Mouse (Mus musculus) kidney, postnatal 14 days (tissue): Measurements from ENCODE around the gene Ly6g5c.

Experiments
- DNase-seq: peaks from one replicate; pipeline ENCODE4 v3.0.0; 2022; ENCODE audit warnings: mixed read lengths

Ly6g5c gene

GRCm38 (mm10) chr17:35146139-35146538 is 38.1 kb downstream of the Ly6g5c start:
- no peak for DNase-seq

DNA sequence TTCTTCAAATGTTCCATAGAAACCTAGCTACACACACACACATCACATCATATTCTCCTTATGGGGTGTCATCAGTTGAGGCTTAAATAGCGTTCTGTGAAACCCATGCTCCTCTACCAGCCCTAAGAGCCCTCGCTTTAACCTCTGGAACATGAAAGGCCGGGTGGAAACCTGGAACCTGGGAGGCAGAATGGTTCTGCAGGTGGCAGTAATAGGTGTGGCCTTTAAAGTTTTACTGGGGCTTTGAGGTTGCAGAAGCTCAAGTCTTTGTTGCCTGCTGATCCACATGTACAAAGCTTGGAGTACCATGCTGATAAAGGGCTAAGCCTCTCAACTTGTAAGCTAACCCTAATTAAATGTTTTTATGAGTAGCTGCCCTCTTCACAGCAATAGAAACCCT is 39.3 kb downstream of the Ly6g5c start:
- no peak for DNase-seq

GRCm38 (mm10) chr17:35147922-35148639 is 40.0 kb downstream of the Ly6g5c start:
- DNase-seq, result no peak

DNA sequence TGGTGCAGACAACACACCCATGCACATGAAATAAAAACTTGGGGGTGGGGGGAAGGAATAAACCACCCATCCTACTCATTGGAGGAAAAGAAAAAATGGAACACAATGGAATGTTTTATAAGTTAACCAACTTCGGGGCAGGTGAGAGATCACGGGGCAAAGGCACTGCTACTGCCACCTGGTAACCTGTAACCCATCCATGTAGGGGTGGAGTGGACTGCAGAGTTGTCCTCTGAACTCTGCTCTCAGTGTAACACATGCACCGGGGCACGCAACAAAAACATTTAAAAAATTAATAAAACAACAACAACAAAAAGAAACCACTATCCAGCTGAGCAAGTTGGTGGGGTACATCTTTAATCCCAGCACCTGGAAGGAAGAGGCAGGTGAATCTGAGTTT is 44.0 kb downstream of the Ly6g5c start:
- no peak for DNase-seq

DNA sequence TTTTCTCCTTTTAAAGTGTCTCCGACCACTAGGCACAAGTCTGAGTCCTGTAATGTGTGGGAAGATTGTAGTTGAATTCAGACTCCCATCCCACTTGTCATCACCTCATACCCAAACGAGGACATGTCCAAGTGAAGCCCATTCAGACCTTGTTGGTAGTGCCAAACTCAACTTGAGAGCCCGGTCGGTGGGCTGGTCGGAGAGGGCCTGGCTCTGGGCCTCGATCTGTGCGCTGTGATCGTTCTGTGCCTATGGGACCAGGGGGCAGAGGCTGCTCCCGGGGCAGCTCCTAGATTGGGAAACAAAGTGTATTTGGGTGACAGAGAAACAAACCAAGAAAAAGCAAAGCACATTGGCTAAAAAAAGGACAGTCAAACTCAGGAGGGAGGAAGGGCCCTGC is 45.0 kb downstream of the Ly6g5c start:
- no peak for DNase-seq

- DNase-seq, result no peak
These were observed 45.9 kb downstream of the Ly6g5c start for GRCm38 (mm10) chr17:35153931-35154330.

DNA sequence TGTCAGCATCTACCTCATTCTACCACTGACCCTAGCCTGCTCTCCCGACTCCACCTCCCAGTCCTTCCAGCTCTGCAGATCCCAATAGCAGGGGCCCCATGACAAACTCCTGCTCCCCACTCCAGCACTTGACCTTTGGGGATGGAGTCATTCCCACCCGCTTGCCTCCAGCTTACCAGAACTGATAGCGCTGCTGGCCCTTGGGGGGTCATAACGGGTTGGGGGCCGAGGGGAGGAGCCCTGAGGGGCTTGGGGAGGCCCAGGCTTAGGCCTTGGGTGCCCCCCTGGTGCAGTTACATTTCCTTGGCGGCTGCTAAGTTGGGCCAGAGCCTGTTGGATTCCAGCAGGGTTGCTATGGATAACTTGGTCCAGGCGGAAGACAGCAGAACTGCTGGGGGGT is 46.5 kb downstream of the Ly6g5c start:
- no peak for DNase-seq

- no peak for DNase-seq
These were observed 47.4 kb downstream of the Ly6g5c start for GRCm38 (mm10) chr17:35155451-35155850.

GRCm38 (mm10) chr17:35156461-35157200 is 48.6 kb downstream of the Ly6g5c start:
- DNase-seq, result no peak

DNA sequence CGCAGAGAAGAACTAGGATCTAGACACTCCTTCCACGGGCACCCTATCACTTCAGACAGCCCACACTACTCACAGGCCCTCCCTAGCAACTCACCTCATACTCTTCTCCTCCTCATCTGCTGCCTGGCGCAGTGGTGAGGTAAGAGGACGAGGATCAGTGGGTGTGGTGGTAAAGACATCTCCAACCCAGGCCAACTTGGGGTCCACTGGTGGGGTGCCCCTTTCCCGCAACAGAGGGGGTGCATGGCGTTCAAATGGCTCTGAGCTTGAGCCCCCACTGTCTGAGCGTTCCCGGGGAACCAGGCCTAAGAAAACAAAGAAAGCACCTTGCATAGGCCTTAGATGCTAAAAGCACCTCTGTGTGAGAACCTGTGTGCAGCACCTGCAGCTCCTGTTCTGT is 49.2 kb downstream of the Ly6g5c start:
- no peak for DNase-seq

DNA sequence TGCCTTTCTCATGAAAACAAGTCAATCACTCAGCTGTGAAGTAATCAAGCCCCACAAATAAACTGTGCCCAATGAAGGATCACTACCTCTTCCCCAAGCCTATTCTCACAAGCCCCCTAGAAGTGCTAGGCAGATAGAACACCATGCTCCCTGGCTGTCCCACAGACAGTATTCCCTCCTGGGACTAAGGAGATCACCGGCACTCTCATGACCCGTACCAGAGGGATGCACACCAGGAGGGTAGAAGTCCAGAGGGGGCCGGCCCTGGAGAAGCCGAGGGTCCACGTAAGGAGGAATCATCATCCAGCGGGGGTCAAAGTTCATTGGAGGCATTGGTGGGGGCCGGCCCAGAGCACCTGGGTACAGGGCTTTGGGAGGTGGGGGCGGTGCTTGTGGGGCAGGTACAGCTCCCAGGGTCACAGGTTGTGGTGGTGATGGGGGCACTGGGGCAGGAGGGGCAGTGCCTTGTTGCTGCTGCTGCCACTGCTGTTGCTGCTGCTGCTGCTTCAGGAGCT is 49.6 kb downstream of the Ly6g5c start:
- DNase-seq, result no peak

DNA sequence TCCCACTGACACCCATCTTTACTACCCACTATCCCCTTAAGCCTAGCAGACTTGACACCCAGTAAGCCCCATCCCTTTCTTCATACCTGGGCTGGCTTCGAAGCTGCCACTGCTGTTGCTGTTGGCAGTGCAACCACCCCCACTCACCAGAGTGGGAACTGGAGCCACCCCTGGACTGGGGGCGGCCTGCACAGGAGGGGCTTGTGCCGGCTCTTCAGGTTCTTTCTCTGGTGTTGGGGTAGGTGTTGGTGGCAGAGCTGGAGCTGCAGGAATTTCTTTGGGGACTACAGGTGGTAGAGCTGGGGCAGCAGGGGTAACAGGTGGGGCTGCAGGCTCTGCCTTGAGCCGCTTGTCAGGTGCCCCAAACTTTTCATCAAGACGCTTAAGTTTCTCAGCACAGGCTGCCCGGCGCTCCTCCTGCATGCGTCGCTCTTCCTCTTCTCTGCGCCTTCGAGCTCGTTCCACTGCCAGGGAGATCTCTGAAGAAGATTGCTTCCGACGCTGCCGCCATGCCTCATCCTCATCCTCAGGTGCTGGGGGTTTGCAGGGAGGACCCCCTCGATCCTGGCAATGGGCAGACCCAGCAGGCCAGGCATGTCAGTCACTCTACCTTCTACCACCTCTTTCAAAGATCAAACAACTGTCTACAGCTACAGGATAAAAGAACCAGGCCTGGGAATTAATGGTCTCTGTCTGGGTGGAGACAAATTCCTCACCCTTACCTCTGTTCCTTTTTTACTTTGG is 50.9 kb downstream of the Ly6g5c start:
- DNase-seq, result no peak

DNA sequence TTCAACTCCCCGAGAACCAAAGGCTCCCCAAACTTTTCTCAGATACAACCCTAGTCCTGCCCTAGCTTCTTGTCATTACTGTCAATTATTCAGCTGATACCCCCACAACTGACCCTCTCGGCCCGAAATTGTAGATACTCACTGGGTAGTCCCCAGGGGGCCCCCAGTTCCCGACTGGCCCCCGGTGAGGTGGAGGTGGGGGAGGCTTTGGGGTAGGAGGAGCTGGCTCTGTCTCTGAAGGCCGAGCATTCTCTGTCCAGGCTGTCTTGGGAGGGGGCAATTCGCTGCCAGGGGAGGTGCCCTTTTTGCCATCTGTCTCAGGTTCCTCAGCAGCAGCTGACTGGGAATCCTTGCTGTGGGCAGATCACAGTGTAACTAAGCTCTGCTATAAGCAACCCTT is 51.6 kb downstream of the Ly6g5c start:
- DNase-seq, result no peak

DNA sequence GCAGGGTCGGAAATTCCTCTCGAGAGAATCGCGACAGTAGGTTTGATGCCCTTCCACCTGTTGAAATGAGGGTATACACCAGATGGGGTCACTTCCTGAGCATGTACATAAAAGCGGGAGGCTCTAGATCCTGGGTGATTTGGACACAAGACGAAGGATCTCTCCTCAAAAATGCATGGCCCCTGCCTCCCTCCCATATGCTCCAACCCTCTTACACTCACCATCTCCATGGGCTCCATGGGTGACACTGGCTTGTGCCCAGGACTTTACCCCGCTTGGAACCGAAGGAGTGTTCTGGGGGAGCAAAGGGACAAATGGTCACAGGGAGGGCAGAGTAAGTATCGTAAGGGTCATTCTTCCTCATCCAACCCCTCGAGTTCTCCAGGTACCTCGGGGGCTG is 53.3 kb downstream of the Ly6g5c start:
- DNase-seq, result no peak
